Mouse (Mus musculus) kidney, adult 2 months (tissue): ENCODE results near the gene Plin5.

Source experiments
- CTCF ChIP-seq: fragments of 200-500 bp; conservative IDR thresholded peaks from 2 replicates; pipeline ENCODE4 v1.5.1; 2011; ENCODE audit warnings: low read depth, mild to moderate bottlenecking, control low read depth, low read length, moderate library complexity, mixed read lengths; ENCODE audit not compliant: insufficient read depth, insufficient read length
- POLR2A ChIP-seq: fragments of 200-500 bp; IDR thresholded peaks from one replicate; pipeline ENCODE4 v1.6.1; 2011; ENCODE audit warnings: low read depth, low read length, control low read depth

DNA sequence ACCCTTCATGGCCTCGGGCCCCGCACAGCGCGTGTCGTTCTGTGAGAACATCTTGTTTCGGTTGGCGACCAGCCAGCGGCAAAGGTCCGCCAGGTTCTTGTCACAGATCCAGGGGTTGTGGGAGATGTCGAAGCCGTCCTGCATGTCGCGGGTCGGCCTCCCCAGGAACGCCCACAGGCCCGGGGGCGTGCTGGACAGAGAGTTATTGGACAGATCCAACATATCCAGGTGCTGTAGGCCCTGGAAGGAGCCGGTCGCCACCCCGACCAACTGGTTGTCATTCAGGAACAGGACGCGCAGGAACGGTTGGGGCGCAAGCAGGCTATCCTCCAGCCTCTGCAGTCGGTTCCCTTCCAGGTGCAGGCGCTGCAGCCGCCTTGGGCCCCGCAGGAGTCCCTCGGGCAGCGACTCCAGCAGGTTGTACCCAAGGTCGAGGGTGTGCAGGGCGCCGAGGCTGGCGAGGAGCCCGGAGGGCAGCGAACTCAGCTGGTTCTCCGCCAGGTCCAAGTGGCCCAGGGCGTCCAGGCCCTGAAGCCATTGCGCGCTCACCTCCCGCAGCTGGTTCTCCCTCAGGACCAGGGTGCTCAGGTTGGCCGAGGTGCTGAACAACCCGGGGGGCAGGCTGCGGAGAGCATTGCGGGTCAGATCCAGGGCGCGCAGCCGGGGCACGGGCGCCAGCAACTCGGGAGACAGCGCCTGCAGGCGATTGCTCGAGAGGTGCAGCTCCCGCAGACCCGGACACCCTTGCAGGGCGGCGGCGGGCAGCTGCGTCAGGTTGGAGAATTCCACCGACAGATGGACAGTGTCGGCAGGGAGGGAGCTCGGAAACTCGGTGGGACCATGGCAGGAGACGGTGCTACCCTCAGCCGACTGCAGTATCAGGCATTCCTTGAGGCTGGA is 2.8 kb upstream of the Plin5 start:
- no peak for TF ChIP-seq CTCF
- no peak for TF ChIP-seq POLR2A
